Mouse (Mus musculus) ES-Bruce4 (cell line): ENCODE results near the gene Nbl1.

Experiments
- CTCF ChIP-seq: IDR thresholded peaks from one replicate; pipeline ENCODE4 v1.8.1; 2011; ENCODE audit warnings: low read depth, low read length
- EP300 ChIP-seq: IDR thresholded peaks from 2 replicates; pipeline ENCODE4 v1.6.1; 2011; ENCODE audit warnings: low read depth, low read length; ENCODE audit not compliant: insufficient read depth
- POLR2A ChIP-seq: IDR thresholded peaks from one replicate; pipeline ENCODE4 v1.8.1; 2011; ENCODE audit warnings: low read length; ENCODE audit not compliant: insufficient read depth

GRCm38 (mm10) chr4:139120998-139121397 lies 28.2 kb upstream of the Nbl1 start:
- TF ChIP-seq CTCF (no peak), POLR2A (no peak), EP300 (no peak)
